Mouse (Mus musculus): Measurements from ENCODE around the gene Nudt14.

DNA sequence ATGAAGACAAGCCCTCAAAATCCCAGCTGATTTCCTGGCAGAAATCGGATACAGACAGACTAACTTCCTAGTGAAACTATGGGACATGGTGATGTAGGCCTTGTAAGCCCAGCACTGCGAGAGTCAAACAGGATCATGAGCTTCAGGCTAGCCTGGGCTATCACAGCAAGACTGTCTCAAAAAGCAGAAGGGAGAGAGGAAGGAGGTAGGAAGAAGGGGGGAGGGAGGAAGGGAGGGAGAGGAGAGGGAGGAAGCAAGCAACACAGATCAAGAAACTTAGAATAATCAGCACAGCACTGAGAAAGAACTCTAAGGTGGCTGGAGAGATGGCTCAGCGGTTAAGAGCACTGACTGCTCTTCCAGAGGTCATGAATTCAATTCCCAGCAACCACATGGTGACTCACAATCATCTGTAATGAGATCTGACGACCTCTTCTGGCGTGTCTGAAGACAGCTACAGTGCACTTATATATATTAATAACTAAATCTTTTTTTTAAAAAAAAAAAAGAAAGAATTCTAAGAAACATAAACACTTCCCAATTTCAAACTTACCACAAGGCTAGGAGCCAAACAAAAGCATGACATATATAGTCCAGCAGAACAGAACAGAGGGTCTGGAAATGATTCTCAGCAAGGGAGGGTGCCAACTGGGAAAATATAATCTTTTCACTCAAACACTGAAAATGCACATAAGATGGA is 48.9 kb upstream of the Nudt14 start:
- TF ChIP-seq CTCF (IDR thresholded peaks at IDR 0.05; ENCODE audit: low read depth): no peak
- TF ChIP-seq EP300 (IDR thresholded peaks at IDR 0.05; ENCODE audit: low read depth): no peak
